Mouse (Mus musculus): Measurements from ENCODE around the gene Olfr1440. TPM values are rescaled to one million over a fixed set of nuclear protein-coding genes. Genes with fewer than 3 reads are reported as not detected.

Gene Olfr1440
- total and polyA plus RNA-seq, 3 experiments: not detected

GRCm38 (mm10) chr19:12413737-12414136, 26.7 kb downstream of the Olfr1440 start:
- no peaks in the 10 kb centered on the region for H3K9me3 ChIP-seq (replicated peaks; ENCODE audit: low read length)

GRCm38 (mm10) chr19:12417361-12417760, 30.3 kb downstream of the Olfr1440 start, which contains the start of gene Olfr1441:
TSS of gene Olfr1441 (plus strand) at chr19:12417433.
- in situ Hi-C loops (cut with MboI; ENCODE audit: low pct_ligation_motif_present, low pct_unique_long_range_greater_than_20kb, low sequenced_read_pairs) (no loop called here), dilution Hi-C loops (cut with MboI; ENCODE audit: extremely low pct_ligation_motif_present, extremely low pct_unique_long_range_greater_than_20kb, low sequenced_read_pairs) (no loop called here)
- H3K9me3 ChIP-seq (replicated peaks; ENCODE audit: low read length): no peaks in the 10 kb centered on the region

More at GRCm38 (mm10) chr19:12413737-12414136, 26.7 kb downstream of the Olfr1440 start:
- no peak for TF ChIP-seq ELF1 (IDR thresholded peaks at IDR 0.05; ENCODE audit: low read depth, low read length)
- no peak for TF ChIP-seq SIN3A (IDR thresholded peaks at IDR 0.05; ENCODE audit: low read length)
- H3K4me1 ChIP-seq (ENCODE audit: control insufficient read depth in 1 of 2, insufficient read depth in 2 of 2): no peaks in the 10 kb centered on the region
- in situ Hi-C loops (cut with MboI; ENCODE audit: low pct_ligation_motif_present, low pct_unique_long_range_greater_than_20kb, low sequenced_read_pairs): no loop called here
- H3K27me3 ChIP-seq (replicated peaks): no peaks in the 10 kb centered on the region
- no peak overlapping the region for H3K4me3 ChIP-seq (replicated peaks in 1 of 3; ENCODE audit: low read depth in 2 of 3, low read length in 2 of 3, poor library complexity in 1 of 3)
- no peaks in the 10 kb centered on the region for H3K36me3 ChIP-seq (replicated peaks in 1 of 2; ENCODE audit: control insufficient read depth in 1 of 2, insufficient read depth in 1 of 2, low read length in 1 of 2)
- H3K9ac ChIP-seq (ENCODE audit: insufficient read depth, low read depth): no peak overlapping the region
- dilution Hi-C loops (cut with MboI; ENCODE audit: extremely low pct_ligation_motif_present, extremely low pct_unique_long_range_greater_than_20kb, low sequenced_read_pairs): no loop called here
- no peak overlapping the region for H3K27ac ChIP-seq (ENCODE audit: insufficient read depth, low read depth)
- H3K79me2 ChIP-seq (replicated peaks; ENCODE audit: control insufficient read depth, extremely low read depth, insufficient read depth, poor library complexity, severe bottlenecking): no peaks in the 10 kb centered on the region
- no peak for DNase-seq (ENCODE audit: extremely low read depth)
- no peak overlapping the region for H3K4me2 ChIP-seq (ENCODE audit: insufficient read depth, low read depth, poor library complexity, severe bottlenecking)

GRCm38 (mm10) chr19:12418312-12418711, 31.2 kb downstream of the Olfr1440 start:
- dilution Hi-C loops (cut with MboI; ENCODE audit: extremely low pct_ligation_motif_present, extremely low pct_unique_long_range_greater_than_20kb, low sequenced_read_pairs) (no loop called here), in situ Hi-C loops (cut with MboI; ENCODE audit: low pct_ligation_motif_present, low pct_unique_long_range_greater_than_20kb, low sequenced_read_pairs) (no loop called here)
- no peak overlapping the region for H3K4me3 ChIP-seq (replicated peaks in 1 of 3; ENCODE audit: low read depth in 2 of 3, low read length in 2 of 3, poor library complexity in 1 of 3)
- H3K4me1 ChIP-seq (ENCODE audit: control insufficient read depth in 1 of 2, insufficient read depth in 2 of 2): no peaks in the 10 kb centered on the region
- DNase-seq (ENCODE audit: extremely low read depth): no peak
- no peaks in the 10 kb centered on the region for H3K27me3 ChIP-seq (replicated peaks)
- H3K79me2 ChIP-seq (replicated peaks; ENCODE audit: control insufficient read depth, extremely low read depth, insufficient read depth, poor library complexity, severe bottlenecking): no peaks in the 10 kb centered on the region
- no peak overlapping the region for H3K9ac ChIP-seq (ENCODE audit: insufficient read depth, low read depth)
- no peaks in the 10 kb centered on the region for H3K9me3 ChIP-seq (replicated peaks; ENCODE audit: low read length)
- TF ChIP-seq MEF2A (IDR thresholded peaks at IDR 0.05; ENCODE audit: borderline replicate concordance, low read depth, low read length): no peak
- no peak for TF ChIP-seq CHD2 (IDR thresholded peaks at IDR 0.05; ENCODE audit: low read length)
- no peak for TF ChIP-seq EP300 (IDR thresholded peaks at IDR 0.05; ENCODE audit: low read length)
- no peak for TF ChIP-seq HCFC1 (IDR thresholded peaks at IDR 0.05; ENCODE audit: low read depth, low read length)
- no peak for TF ChIP-seq UBTF (IDR thresholded peaks at IDR 0.05; ENCODE audit: low read depth, low read length)
- no peak for TF ChIP-seq RAD21 (IDR thresholded peaks at IDR 0.05; ENCODE audit: low read depth, low read length)
- no peak for TF ChIP-seq BHLHE40 (IDR thresholded peaks at IDR 0.05; ENCODE audit: low read depth, low read length)
- no peak for TF ChIP-seq TCF12 (IDR thresholded peaks at IDR 0.05; ENCODE audit: low read depth, low read length)
- TF ChIP-seq USF1 (IDR thresholded peaks at IDR 0.05; ENCODE audit: low read depth, low read length): no peak
- no peak for TF ChIP-seq ZKSCAN1 (IDR thresholded peaks at IDR 0.05; ENCODE audit: borderline replicate concordance, low read depth, low read length)
- no peak for TF ChIP-seq JUN (IDR thresholded peaks at IDR 0.05; ENCODE audit: insufficient read depth, low read depth, low read length)
- no peak for TF ChIP-seq E2F4 (IDR thresholded peaks at IDR 0.05; ENCODE audit: insufficient replicate concordance, low read depth, low read length)
- TF ChIP-seq NRF1 (IDR thresholded peaks at IDR 0.05; ENCODE audit: low read depth, low read length): no peak
- TF ChIP-seq CHD1 (IDR thresholded peaks at IDR 0.05; ENCODE audit: low read depth, low read length): no peak
- TF ChIP-seq JUND (conservative IDR thresholded peaks at IDR 0.05; ENCODE audit: low read depth, low read length): no peak
- no peak for TF ChIP-seq PAX5 (IDR thresholded peaks at IDR 0.05; ENCODE audit: low read length)
- no peak for TF ChIP-seq ELF1 (IDR thresholded peaks at IDR 0.05; ENCODE audit: low read depth, low read length)
- no peak for TF ChIP-seq IRF4 (IDR thresholded peaks at IDR 0.05; ENCODE audit: low read depth, low read length)
- no peak for TF ChIP-seq SIN3A (IDR thresholded peaks at IDR 0.05; ENCODE audit: low read length)
- no peak for TF ChIP-seq SMC3 (IDR thresholded peaks at IDR 0.05; ENCODE audit: low read depth, low read length)
- no peaks in the 10 kb centered on the region for H3K36me3 ChIP-seq (replicated peaks in 1 of 2; ENCODE audit: control insufficient read depth in 1 of 2, insufficient read depth in 1 of 2, low read length in 1 of 2)
- H3K27ac ChIP-seq (ENCODE audit: insufficient read depth, low read depth): no peak overlapping the region
- no peak overlapping the region for H3K4me2 ChIP-seq (ENCODE audit: insufficient read depth, low read depth, poor library complexity, severe bottlenecking)

More at GRCm38 (mm10) chr19:12417361-12417760, 30.3 kb downstream of the Olfr1440 start, which contains the start of gene Olfr1441:
- DNase-seq (ENCODE audit: extremely low read depth): no peak
- Histone ChIP-seq H3K27me3 (replicated peaks) (no peaks in the 10 kb centered on the region), H3K9ac (ENCODE audit: insufficient read depth, low read depth) (no peak within 1 kb of the TSS), H3K36me3 (replicated peaks in 1 of 2; ENCODE audit: control insufficient read depth in 1 of 2, insufficient read depth in 1 of 2, low read length in 1 of 2) (no peaks in the 10 kb centered on the region), H3K4me2 (ENCODE audit: insufficient read depth, low read depth, poor library complexity, severe bottlenecking) (no peak within 1 kb of the TSS), H3K79me2 (replicated peaks; ENCODE audit: control insufficient read depth, extremely low read depth, insufficient read depth, poor library complexity, severe bottlenecking) (no peaks in the 10 kb centered on the region), H3K4me3 (replicated peaks in 1 of 3; ENCODE audit: low read depth in 2 of 3, low read length in 2 of 3, poor library complexity in 1 of 3) (no peak within 1 kb of the TSS), H3K4me1 (ENCODE audit: control insufficient read depth in 1 of 2, insufficient read depth in 2 of 2) (no peaks in the 10 kb centered on the region), H3K27ac (ENCODE audit: insufficient read depth, low read depth) (no peak within 1 kb of the TSS)
- TF ChIP-seq CHD2 (IDR thresholded peaks at IDR 0.05; ENCODE audit: low read length) (no peak), KAT2A (IDR thresholded peaks at IDR 0.05; ENCODE audit: insufficient replicate concordance, low read length) (no peak)

All from CH12.LX (cell line).